Mouse (Mus musculus) kidney, postnatal 4 days (tissue): Measurements from ENCODE around the gene Slc2a10.

Experiments used
- DNase-seq, 2 experiments: peaks; one replicate each; pipeline ENCODE4 v3.0.0; 2021; ENCODE audit warnings: mixed read lengths in 2 of 2

Gene Slc2a10

GRCm38 (mm10) chr2:165563298-165564058 lies 59.9 kb downstream of the Slc2a10 start:
- peak; percentile 57 to 68 for DNase-seq

GRCm38 (mm10) chr2:165564101-165564500 lies 60.5 kb downstream of the Slc2a10 start:
- DNase-seq: peak in 1 of 2 experiments; percentile 18

- DNase-seq: no peak
These were observed 61.0 kb downstream of the Slc2a10 start for GRCm38 (mm10) chr2:165564620-165565019.

GRCm38 (mm10) chr2:165566898-165567297 lies 63.3 kb downstream of the Slc2a10 start:
- DNase-seq: no peak

GRCm38 (mm10) chr2:165567820-165568219 lies 64.2 kb downstream of the Slc2a10 start:
- DNase-seq: no peak

GRCm38 (mm10) chr2:165568911-165569310 lies 65.3 kb downstream of the Slc2a10 start:
- no peak for DNase-seq
